Comparison of ENCODE assay signal across 8 mouse cellular contexts in genomic region chr5:148551764-148552136, GRCm38 (mm10). TPM values are rescaled to one million over a fixed set of nuclear protein-coding genes. Genes with fewer than 3 reads are reported as not detected.
A peak's percentile ranks its signal among the peaks of the same experiment; 100 is the strongest.
DNase-seq lines count a peak whose midpoint lies in the region; ATAC-seq and TF ChIP-seq lines count a peak whose summit lies in the region.

No protein-coding gene starts in this region.

- peak; percentile 92 for DNase-seq in heart, adult 11 months
- DNase-seq in heart, adult 8-10 months (ENCODE audit: low spot score): no peak
- DNase-seq in MEL-GATA-1-ER (ENCODE audit: extremely low read depth, low read depth): peak; percentile 72
- no peak for DNase-seq in intestine, embryonic 14.5 days (ENCODE audit: low spot score)
- DNase-seq in lung, postnatal 0 days (ENCODE audit: low spot score): peak; percentile 72
- DNase-seq in stomach, postnatal 0 days (ENCODE audit: low spot score): peak; percentile 45
- DNase-seq in left cerebral cortex, postnatal 25 days (ENCODE audit: low spot score in 2 of 2): no peak

- H3K4me1 ChIP-seq in forebrain, embryonic 13.5 days: peaks cover 57% of the 10 kb centered on the region
- peaks cover 36% of the 10 kb centered on the region for H3K4me1 ChIP-seq in intestine, embryonic 14.5 days (replicated peaks; ENCODE audit: control insufficient read depth, insufficient read depth, low read length)
- peaks cover 14% of the 10 kb centered on the region; the same call in 1 of the 2 replicates for H3K4me1 ChIP-seq in lung, postnatal 0 days (ENCODE audit: insufficient read depth, low read depth, low read length)
- 0 out of 2 replicates have a peak, but pooled peaks cover 6% of the 10 kb centered on the region for H3K4me1 ChIP-seq in stomach, postnatal 0 days (replicated peaks; ENCODE audit: control insufficient read depth, insufficient read depth)

- H3K27ac ChIP-seq in forebrain, embryonic 13.5 days: peak overlapping the region; percentile 99
- H3K27ac ChIP-seq in intestine, embryonic 14.5 days (ENCODE audit: low read depth): peak overlapping the region; percentile 98
- H3K27ac ChIP-seq in lung, postnatal 0 days (ENCODE audit: low read length): peak overlapping the region; percentile 98
- H3K27ac ChIP-seq in stomach, postnatal 0 days (replicated peaks): peak overlapping the region; percentile 96

- H3K4me2 ChIP-seq in forebrain, embryonic 13.5 days: peak overlapping the region; percentile 84
- peak overlapping the region; percentile 88 for H3K4me2 ChIP-seq in intestine, embryonic 14.5 days (ENCODE audit: low read length)
- peak overlapping the region; percentile 61 for H3K4me2 ChIP-seq in lung, postnatal 0 days (replicated peaks; ENCODE audit: low read depth, low read length)
- H3K4me2 ChIP-seq in stomach, postnatal 0 days (replicated peaks; ENCODE audit: low read depth): peak overlapping the region; percentile 80

- ATAC-seq in forebrain, embryonic 13.5 days: no peak
- no peak for ATAC-seq in intestine, embryonic 14.5 days (replicated peaks; ENCODE audit: low FRiP score, low TSS enrichment, low read depth)
- ATAC-seq in lung, postnatal 0 days: no peak
- ATAC-seq in stomach, postnatal 0 days (ENCODE audit: low FRiP score, low TSS enrichment): no peak

- H3K9ac ChIP-seq in forebrain, embryonic 13.5 days: peak overlapping the region; percentile 86
- H3K9ac ChIP-seq in intestine, embryonic 14.5 days (ENCODE audit: low read length): peak overlapping the region; percentile 67
- peak overlapping the region; percentile 95 for H3K9ac ChIP-seq in lung, postnatal 0 days (replicated peaks; ENCODE audit: low read depth)
- peak overlapping the region; percentile 85 for H3K9ac ChIP-seq in stomach, postnatal 0 days (ENCODE audit: low read length)

- peak; percentile 27; the same call in 1 of the 2 replicates for TF ChIP-seq EP300 in lung, postnatal 0 days (IDR thresholded peaks at IDR 0.05)
- no peak for TF ChIP-seq EP300 in stomach, postnatal 0 days (optimal IDR thresholded peaks at IDR 0.05)

- H3K36me3 ChIP-seq in forebrain, embryonic 13.5 days (ENCODE audit: poor library complexity, severe bottlenecking): no peaks in the 10 kb centered on the region
- no peaks in the 10 kb centered on the region for H3K36me3 ChIP-seq in intestine, embryonic 14.5 days (ENCODE audit: control insufficient read depth, insufficient read depth, low read length)
- no peaks in the 10 kb centered on the region for H3K36me3 ChIP-seq in lung, postnatal 0 days (ENCODE audit: insufficient read depth, low read length)
- no peaks in the 10 kb centered on the region for H3K36me3 ChIP-seq in stomach, postnatal 0 days (ENCODE audit: control insufficient read depth, insufficient read depth, low read length)

- H3K27me3 ChIP-seq in forebrain, embryonic 13.5 days: peaks cover 8% of the 10 kb centered on the region; the same call in 1 of the 2 replicates
- H3K27me3 ChIP-seq in intestine, embryonic 14.5 days (replicated peaks; ENCODE audit: control insufficient read depth, insufficient read depth, low read length): no peaks in the 10 kb centered on the region
- H3K27me3 ChIP-seq in lung, postnatal 0 days (replicated peaks; ENCODE audit: insufficient read depth, low read length): no peaks in the 10 kb centered on the region
- no peaks in the 10 kb centered on the region for H3K27me3 ChIP-seq in stomach, postnatal 0 days (ENCODE audit: control insufficient read depth, insufficient read depth, low read length)

- no peak for TF ChIP-seq CTCF in lung, postnatal 0 days (IDR thresholded peaks at IDR 0.05)
- no peak for TF ChIP-seq CTCF in stomach, postnatal 0 days (IDR thresholded peaks at IDR 0.05; ENCODE audit: low read depth)

- intact Hi-C loops in left cerebral cortex, postnatal 25 days (cut with DNase I): loop anchor here (1.0 to 5.0 kb wide), 6 partner anchors 43 to 501 kb away; partner anchors contain the start of gene Slc7a1

- H3K9me3 ChIP-seq in forebrain, embryonic 13.5 days (replicated peaks): no peaks in the 10 kb centered on the region
- no peaks in the 10 kb centered on the region for H3K9me3 ChIP-seq in intestine, embryonic 14.5 days (ENCODE audit: control insufficient read depth, low read length)
- H3K9me3 ChIP-seq in lung, postnatal 0 days (ENCODE audit: low read length): no peaks in the 10 kb centered on the region
- H3K9me3 ChIP-seq in stomach, postnatal 0 days (ENCODE audit: control insufficient read depth, low read length): no peaks in the 10 kb centered on the region

- H3K4me3 ChIP-seq in forebrain, embryonic 13.5 days: peak overlapping the region; percentile 78
- peak overlapping the region; percentile 63 for H3K4me3 ChIP-seq in intestine, embryonic 14.5 days (ENCODE audit: low read depth, low read length)
- peak overlapping the region; percentile 81 for H3K4me3 ChIP-seq in lung, postnatal 0 days (ENCODE audit: low read depth, low read length)
- peak overlapping the region; percentile 67 for H3K4me3 ChIP-seq in stomach, postnatal 0 days (ENCODE audit: low read depth, low read length)

- WGBS in forebrain, embryonic 13.5 days: under 1% methylated on average over 17 of the region's 17 CpGs
- WGBS in intestine, embryonic 14.5 days: under 1% methylated on average over 17 of the region's 17 CpGs
- under 1% methylated on average over 17 of the region's 17 CpGs for WGBS in lung, postnatal 0 days
- under 1% methylated on average over 17 of the region's 17 CpGs for WGBS in stomach, postnatal 0 days

RNA-seq across cellular contexts. Expression of gene Ubl3, which starts 0.8 kb away (rescaled TPM):
- 10 to 100 TPM; 86.1 to 99.8 (median 92.6) TPM for total RNA-seq in heart, adult 8-10 months (2022)
- polyA plus RNA-seq in forebrain, embryonic 13.5 days (2015; fragmentation: Nextera tagmentation; extraction: Ambion mirVana): 71.5 and 74.5 TPM in 2 replicates
- polyA plus RNA-seq in intestine, embryonic 14.5 days (2014; fragmentation: Nextera tagmentation; extraction: Ambion mirVana): 69.3 and 75.4 TPM in 2 replicates
- 161 and 165 TPM in 2 replicates for polyA plus RNA-seq in lung, postnatal 0 days (2015; fragmentation: Nextera tagmentation; extraction: Ambion mirVana)
- polyA plus RNA-seq in stomach, postnatal 0 days (2015; fragmentation: Nextera tagmentation; extraction: Ambion mirVana): 117 and 123 TPM in 2 replicates
- total RNA-seq in left cerebral cortex, postnatal 25 days (2021): 100 to 1,000 TPM; 232 to 236 TPM

Comparison
In these comparisons a context has a peak if more than half of its experiments do, and no peak if none do; other contexts are left out.
1. DNase-seq: peak in heart, adult 11 months (single experiment), MEL-GATA-1-ER (single experiment), lung, postnatal 0 days (single experiment) and stomach, postnatal 0 days (single experiment); none in heart, adult 8-10 months (single experiment), intestine, embryonic 14.5 days (single experiment) and left cerebral cortex, postnatal 25 days (0 of 2).
2. Peak in every context shown above with its lines, with median percentiles within 50 percentile points of each other: H3K27ac ChIP-seq, H3K4me2 ChIP-seq, H3K4me3 ChIP-seq and H3K9ac ChIP-seq.